Mouse (Mus musculus) left cerebral cortex, postnatal 14 days (tissue): ENCODE measurements around the gene Nufip2. TPM values are rescaled to one million over a fixed set of nuclear protein-coding genes. Genes with fewer than 3 reads are reported as not detected.

Experiments used
- DNase-seq, 2 experiments: peaks; one replicate each; pipeline ENCODE4 v3.0.0; 2021 to 2022; ENCODE audit warnings: low spot score in 2 of 2, mixed read lengths in 1 of 2
- intact Hi-C: fragments of 180-260 bp; cut with DNase I; formaldehyde crosslinking; loops from one replicate; pipeline ENCODE4 v1.15.1; 2025
- total RNA-seq, 2 experiments: library from RNA; stranded (reverse); gene quantifications; 2 replicates each; pipeline ENCODE4 v1.2.3; 2021

Gene Nufip2
- total RNA-seq, 2 experiments from 2014 or later, result 73.9 to 81.2 TPM

DNA sequence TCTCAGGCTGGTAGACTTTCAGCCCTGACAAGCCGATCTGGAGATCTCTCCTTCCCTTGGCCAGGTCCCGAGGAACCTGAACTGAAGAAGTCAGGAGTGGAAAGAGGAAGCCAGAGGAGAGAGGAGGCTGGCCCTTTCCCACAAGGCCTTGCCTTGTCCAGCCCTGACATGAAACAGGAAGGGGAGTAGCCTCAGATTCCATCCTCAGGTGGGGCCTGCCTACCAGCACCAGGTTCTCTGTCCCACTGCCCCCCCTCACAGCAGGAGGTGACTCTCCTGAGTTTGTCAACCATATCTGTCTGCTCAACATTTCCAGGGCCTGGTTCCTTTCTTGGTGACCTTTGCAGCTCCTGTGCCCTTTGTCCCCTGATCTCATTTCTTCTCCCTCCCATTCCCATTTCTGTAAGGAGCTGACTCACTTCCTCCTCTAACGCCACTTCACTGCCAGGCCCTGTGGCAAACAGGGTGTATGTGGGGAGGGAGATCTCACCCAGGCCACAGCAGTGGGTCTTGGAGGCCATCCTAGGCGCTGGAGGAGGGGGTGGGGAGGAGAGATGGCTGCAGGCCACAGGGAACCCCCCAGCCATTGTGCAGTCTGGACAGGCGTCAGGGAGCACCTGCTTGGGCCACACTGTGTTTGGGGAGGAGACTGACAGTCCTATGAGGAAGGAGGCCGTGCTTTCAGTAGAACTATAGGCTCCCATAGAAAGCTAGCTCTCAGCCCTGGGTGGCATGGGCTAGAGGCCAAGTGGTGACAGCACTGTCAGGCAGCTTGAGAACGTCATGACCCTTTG is 100.0 kb downstream of the Nufip2 start:
- no peak for DNase-seq
- intact Hi-C loops, result no loop called here

DNA sequence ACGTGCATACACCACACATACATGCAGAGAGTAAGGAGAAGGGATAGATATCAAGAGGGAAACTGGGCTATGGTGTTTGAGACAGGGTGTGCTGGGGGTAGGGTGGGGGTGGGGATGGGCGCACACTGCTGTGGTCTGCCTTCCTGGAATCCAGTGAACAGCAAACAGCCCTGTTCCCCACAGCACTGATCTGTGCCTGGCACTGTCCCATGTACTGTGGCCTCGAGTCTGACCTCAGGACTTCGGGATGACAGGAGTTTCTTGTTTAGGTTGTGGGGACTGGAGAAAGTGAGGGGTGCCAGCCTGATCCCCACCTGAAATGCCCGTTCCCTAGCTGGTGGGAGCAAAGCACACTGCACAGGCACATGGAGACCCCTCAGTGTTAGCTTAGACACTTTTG is 101.8 kb downstream of the Nufip2 start, which contains the start of gene Gm10277:
Gene Gm10277, minus strand, starts transcription at position 41 of the 400 bp plus-strand sequence.
- intact Hi-C loops, result no loop called here
- no peak for DNase-seq

DNA sequence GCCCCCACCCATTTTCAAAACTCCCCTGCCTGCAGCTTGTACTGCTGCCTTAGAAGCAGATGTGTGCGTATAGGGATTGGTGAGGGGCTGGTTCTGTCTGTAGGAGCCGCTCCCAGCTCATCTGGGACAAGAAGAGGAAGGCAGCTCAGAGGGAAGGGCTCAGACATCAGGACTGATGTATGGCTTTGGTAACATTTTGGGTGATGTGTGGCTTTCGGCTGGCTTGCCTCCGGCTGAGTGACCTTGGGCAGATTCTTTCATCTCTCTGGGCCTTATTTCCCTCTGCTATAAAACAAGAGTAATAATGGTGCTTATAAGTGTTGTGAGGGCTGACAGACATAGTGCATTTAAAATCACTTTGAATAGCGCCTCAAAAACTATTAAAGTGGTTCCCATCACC is 103.6 kb downstream of the Nufip2 start:
- intact Hi-C loops, result no loop called here
- no peak for DNase-seq

GRCm38 (mm10) chr11:77790286-77790685 is 104.3 kb downstream of the Nufip2 start:
- no peak for DNase-seq
- intact Hi-C loops, result loop anchor here (5.0 kb wide), 2 partner anchors 53 to 103 kb away; partner anchors contain the start of gene Nufip2

DNA sequence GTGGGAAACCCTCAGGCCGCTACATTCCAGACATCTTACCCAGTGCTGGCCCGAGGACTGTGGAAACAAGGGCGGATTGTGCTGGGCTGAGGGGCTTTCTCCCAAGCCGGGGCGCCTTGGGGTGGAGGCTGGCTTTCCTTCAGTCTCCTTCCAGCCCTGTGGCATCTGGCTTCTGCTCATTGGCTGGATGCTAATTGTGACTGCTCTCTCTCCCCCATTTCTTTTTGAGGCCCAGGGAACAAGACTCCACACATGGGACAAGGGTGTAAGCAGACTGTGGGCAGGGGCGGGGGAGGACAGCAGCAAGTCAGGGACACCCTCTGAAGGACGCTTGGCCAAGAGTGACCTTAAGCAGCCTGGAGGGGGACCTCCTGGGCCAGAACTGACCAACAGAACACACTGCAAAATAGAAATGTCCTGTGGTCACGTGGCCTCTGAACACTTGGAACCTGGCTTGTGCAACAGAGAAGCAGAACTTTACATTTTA is 105.3 kb downstream of the Nufip2 start:
- intact Hi-C loops, result loop anchor here (5.0 kb wide), 2 partner anchors 54 to 104 kb away; partner anchors contain the start of gene Nufip2
- DNase-seq, result no peak

Other genes starting within 250 kb of the Nufip2 start
- gene Coro6, start 223.7 kb upstream of the Nufip2 start, total RNA-seq, result 10 to 100 TPM; 31.3 to 32.4 TPM
- 100 to 1,000 TPM; 127 to 129 TPM for gene Ankrd13b, start 196.5 kb upstream of the Nufip2 start, total RNA-seq
- gene Git1, start 192.6 kb upstream of the Nufip2 start, total RNA-seq, result 100 to 1,000 TPM; 150 to 153 TPM
- gene Abhd15, start 171.0 kb upstream of the Nufip2 start, total RNA-seq, result 1 to 10 TPM; 1.6 to 1.7 TPM
- gene Trp53i13, start 170.2 kb upstream of the Nufip2 start, total RNA-seq, result 1 to 10 TPM; 4.9 to 5.8 TPM
- gene Gm10392, start 167.0 kb upstream of the Nufip2 start, total RNA-seq, result not detected
- gene Taok1, start 78.3 kb upstream of the Nufip2 start, total RNA-seq, result 100 to 1,000 TPM; 106 to 109 TPM
- gene Cryba1, start 39.1 kb downstream of the Nufip2 start, total RNA-seq, result not detected
- gene Myo18a, start 77.1 kb downstream of the Nufip2 start, total RNA-seq, result 100 to 1,000 TPM; 151 to 169 TPM
- not detected for gene Gm10277, start 101.6 kb downstream of the Nufip2 start, total RNA-seq
- gene Pipox, start 207.9 kb downstream of the Nufip2 start, total RNA-seq, result under 1 TPM; 0.18 to 0.70 TPM
- 100 to 1,000 TPM; 153 to 196 TPM for gene Sez6, start 244.6 kb downstream of the Nufip2 start, total RNA-seq